Mouse (Mus musculus) ES-E14 (cell line): Measurements from ENCODE around the gene Sec62.

Experiments
- CHD2 ChIP-seq: IDR thresholded peaks from 2 replicates; pipeline ENCODE4 v1.6.1; 2014; ENCODE audit warnings: mild to moderate bottlenecking, low read depth, low read length, inconsistent platforms
- HCFC1 ChIP-seq: IDR thresholded peaks from 2 replicates; pipeline ENCODE4 v1.6.1; 2012; ENCODE audit warnings: low read length, inconsistent platforms, borderline replicate concordance; ENCODE audit not compliant: insufficient read depth

GRCm38 (mm10) chr3:30793403-30794221 is 937 bp downstream of the Sec62 start:
- no peak; the same call in 1 of the 2 replicates for TF ChIP-seq HCFC1
- no peak for TF ChIP-seq CHD2
